Mouse (Mus musculus) stomach, postnatal 0 days (tissue): ENCODE measurements around the gene Gps2. TPM values are rescaled to one million over a fixed set of nuclear protein-coding genes. Genes with fewer than 3 reads are reported as not detected.

Source experiments
- ATAC-seq: fragments of 200-750 bp; cut with Nextera tagmentation; 2 replicates; pipeline ENCODE4 v1.8.0; 2017; ENCODE audit not compliant: low FRiP score, low TSS enrichment
- DNase-seq: peaks from one replicate; pipeline ENCODE4 v3.0.0-alpha.2; 2016; ENCODE audit warnings: low spot score
- H3K27ac ChIP-seq: fragments of 300-500 bp; sonication (generic); replicated peaks from 2 replicates; pipeline ENCODE4 v1.5.1; 2014; ENCODE audit warnings: mild to moderate bottlenecking, control low read depth
- H3K27me3 ChIP-seq: fragments of 300-500 bp; sonication (generic); 2 replicates; pipeline ENCODE4 v1.6.1; 2014; ENCODE audit warnings: low read length; ENCODE audit not compliant: control insufficient read depth, insufficient read depth
- H3K36me3 ChIP-seq: fragments of 300-500 bp; sonication (generic); 2 replicates; pipeline ENCODE4 v1.6.1; 2014; ENCODE audit warnings: low read length, mixed read lengths; ENCODE audit not compliant: control insufficient read depth, insufficient read depth
- H3K4me1 ChIP-seq: fragments of 300-500 bp; sonication (generic); replicated peaks from 2 replicates; pipeline ENCODE4 v1.6.1; 2014; ENCODE audit warnings: antibody characterized with exemption; ENCODE audit not compliant: control insufficient read depth, insufficient read depth
- H3K4me2 ChIP-seq: fragments of 300-500 bp; sonication (generic); replicated peaks from 2 replicates; pipeline ENCODE4 v1.6.1; 2014; ENCODE audit warnings: low read depth, mild to moderate bottlenecking, control low read depth, moderate library complexity
- H3K4me3 ChIP-seq: fragments of 300-500 bp; sonication (generic); 2 replicates; pipeline ENCODE4 v1.5.1; 2014; ENCODE audit warnings: low read depth, low read length, control low read depth
- H3K9ac ChIP-seq: fragments of 300-500 bp; sonication (generic); 2 replicates; pipeline ENCODE4 v1.6.1; 2014; ENCODE audit warnings: mild to moderate bottlenecking, low read length, control low read depth, mixed read lengths
- H3K9me3 ChIP-seq: fragments of 300-500 bp; sonication (generic); 2 replicates; pipeline ENCODE4 v1.6.1; 2016; ENCODE audit warnings: low read length; ENCODE audit not compliant: control insufficient read depth
- CTCF ChIP-seq: IDR thresholded peaks from 2 replicates; pipeline ENCODE4 v1.5.1; 2016; ENCODE audit warnings: antibody characterized with exemption, low read depth, mild to moderate bottlenecking, moderate library complexity
- EP300 ChIP-seq: optimal IDR thresholded peaks from 2 replicates; pipeline ENCODE3; 2016; ENCODE audit warnings: antibody characterized with exemption
- WGBS: fragments of 180-500 bp; shearing (Covaris S2); extraction: QIAGEN DNeasy Blood & Tissue Kit; methylation state at CpG from one replicate; pipeline ENCODE4 v1.1.7; 2014; 5-methylcytosine and 5-hydroxymethylcytosine counted together
- polyA plus RNA-seq: library from polyadenylated mRNA; unstranded; fragments of >200 nt; fragmentation: Nextera tagmentation; extraction: Ambion mirVana; gene quantifications from 2 replicates; pipeline ENCODE4 v1.2.1, GENCODE M21; 2015

The Gps2 gene
- polyA plus RNA-seq, 1 experiment from 2014 or later, result 40.6 TPM

DNA sequence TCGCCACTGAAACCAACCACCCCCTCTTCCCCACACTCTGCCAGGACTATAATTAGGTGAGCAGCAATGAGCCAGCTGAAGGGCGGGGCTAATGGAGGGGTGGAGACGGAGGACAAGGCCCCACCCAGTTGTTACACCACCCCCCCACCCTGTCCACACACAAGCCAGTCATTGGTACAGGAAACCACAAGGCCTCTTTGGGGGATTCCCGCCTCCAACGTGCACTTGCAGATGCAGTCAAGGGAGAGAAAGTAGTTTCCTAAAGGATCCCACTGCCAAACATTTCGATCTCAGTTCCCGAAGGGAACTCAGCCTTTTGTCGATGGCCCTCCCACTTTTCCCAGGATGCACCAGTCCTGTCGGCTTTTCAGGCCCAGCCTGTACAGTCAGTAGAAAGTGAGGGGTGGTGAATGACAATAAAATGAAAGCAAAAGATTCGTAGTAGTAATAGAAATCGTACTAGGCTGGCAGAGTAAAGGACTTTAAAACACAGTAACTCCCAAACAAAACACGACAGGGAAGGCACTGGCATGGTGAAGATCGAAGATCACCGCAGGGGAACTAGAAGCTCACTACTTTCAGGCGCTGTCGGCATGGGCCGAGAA is 6.1 kb downstream of the Gps2 start:
- ATAC-seq, result peak; percentile 52

DNA sequence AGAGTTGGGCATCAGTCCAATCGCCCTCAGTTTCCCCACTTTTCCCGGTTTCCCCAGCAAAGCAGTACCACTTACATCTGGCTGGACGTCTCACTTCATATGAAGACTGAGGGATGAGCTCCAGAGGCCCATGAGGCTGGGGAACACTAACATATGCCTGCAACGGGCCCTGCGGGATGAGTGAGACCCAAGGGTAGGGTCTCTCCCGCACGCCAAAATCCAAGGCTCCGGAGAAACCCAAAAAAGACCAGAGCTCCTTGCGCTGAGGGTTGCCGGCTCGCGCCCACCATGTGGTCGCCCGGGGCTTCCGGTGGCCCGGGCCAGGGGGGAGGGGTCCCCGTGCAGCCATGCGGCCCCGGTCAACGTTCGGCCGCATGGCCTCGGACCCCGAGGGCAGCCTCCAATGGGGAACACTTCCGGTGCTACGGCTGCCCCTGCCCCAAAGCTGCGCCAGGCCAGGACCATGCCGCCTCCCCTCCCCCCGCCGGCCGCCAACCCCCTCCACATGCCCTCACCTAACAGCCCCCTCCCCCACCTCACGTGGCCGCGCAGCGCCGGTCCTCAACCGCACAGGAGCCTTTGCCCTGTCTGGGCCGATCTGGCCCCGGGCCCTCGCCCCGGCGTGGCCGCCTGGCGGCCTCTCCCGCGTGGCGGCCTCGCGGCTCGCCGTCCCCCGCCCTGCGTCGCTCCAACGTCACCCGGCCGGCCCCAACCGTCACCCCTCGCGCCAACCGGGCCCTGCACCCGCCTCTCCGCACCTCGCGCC is 6.8 kb downstream of the Gps2 start:
- under 1% methylated on average over 57 of the region's 65 CpGs for WGBS

More for the DNA sequence above, 6.1 kb downstream of the Gps2 start:
- H3K27ac ChIP-seq, result peak overlapping the region; percentile 98
- no peak for TF ChIP-seq EP300
- no peak for TF ChIP-seq CTCF
- WGBS, result under 1% methylated on average over 17 of the region's 17 CpGs
- H3K4me3 ChIP-seq, result peak overlapping the region; percentile 94
- peak; percentile 94 for DNase-seq
- peak overlapping the region; percentile 96 for H3K4me2 ChIP-seq
- peak overlapping the region; percentile 94 for H3K9ac ChIP-seq
- H3K36me3 ChIP-seq, result peaks cover 21% of the 10 kb centered on the region
- H3K4me1 ChIP-seq, result 0 out of 2 replicates have a peak, but pooled peaks cover 2% of the 10 kb centered on the region
- no peaks in the 10 kb centered on the region for H3K27me3 ChIP-seq
- no peaks in the 10 kb centered on the region for H3K9me3 ChIP-seq

DNA sequence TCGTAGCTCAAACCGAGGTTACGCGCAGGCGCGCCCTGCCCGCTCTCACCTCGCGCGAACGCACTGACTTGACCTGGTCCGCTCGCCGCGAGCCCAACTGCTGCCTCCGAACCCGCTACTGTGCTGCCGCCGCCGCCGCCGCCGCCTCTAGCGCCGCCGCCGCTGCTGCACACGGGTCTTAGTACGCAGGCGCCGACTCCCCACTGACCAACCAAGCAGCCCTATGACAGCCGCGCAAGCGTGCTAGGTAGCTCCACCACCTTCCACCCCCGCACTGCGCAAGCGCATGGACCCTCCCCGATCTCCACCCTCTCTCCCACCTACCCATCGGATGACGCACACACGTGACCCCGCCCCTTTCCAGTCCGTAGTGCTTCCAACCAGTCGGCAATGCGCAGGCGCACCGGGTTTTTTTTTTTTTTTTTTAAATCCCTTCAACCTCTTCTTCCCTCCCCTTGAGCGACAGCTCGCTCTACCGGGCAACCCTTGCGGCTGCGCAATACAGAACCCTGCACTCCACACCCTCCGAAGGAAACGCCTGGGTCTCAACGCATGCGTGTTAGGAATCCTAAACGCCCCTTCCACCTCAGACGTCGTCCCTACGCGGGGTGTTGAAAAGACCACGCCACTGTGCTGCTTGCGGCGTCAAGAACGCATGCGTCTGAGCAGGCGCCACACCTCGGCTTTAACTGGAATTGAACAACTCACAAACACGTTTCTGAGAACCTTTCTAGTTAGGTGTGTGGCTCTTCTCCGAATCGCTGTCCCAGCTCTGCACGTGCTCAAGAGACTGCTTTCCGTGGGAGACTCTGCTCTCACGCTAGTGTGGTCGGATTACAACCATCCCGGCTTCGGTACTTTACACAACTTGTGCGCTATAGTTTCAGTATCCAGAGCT is 7.7 kb downstream of the Gps2 start, which contains the start of gene Eif5a:
TSS of gene Eif5a (minus strand) at position 845 of the 898 bp plus-strand sequence.
- ATAC-seq (peak; percentile 93), DNase-seq (peak; percentile 100)
- Histone ChIP-seq H3K4me2 (peak within 1 kb of the TSS; percentile 96), H3K9ac (peak within 1 kb of the TSS; percentile 94), H3K36me3 (peaks cover 12% of the 10 kb centered on the region), H3K27me3 (no peaks in the 10 kb centered on the region), H3K4me1 (0 out of 2 replicates have a peak, but pooled peaks cover 2% of the 10 kb centered on the region), H3K9me3 (no peaks in the 10 kb centered on the region), H3K27ac (peak within 1 kb of the TSS; percentile 98), H3K4me3 (peak within 1 kb of the TSS; percentile 94)
- TF ChIP-seq EP300 (no peak), CTCF (peak; percentile 79)
- under 1% methylated on average over 75 of the region's 78 CpGs for WGBS

More for the DNA sequence above, 6.8 kb downstream of the Gps2 start:
- TF ChIP-seq CTCF (no peak), EP300 (no peak)
- H3K9me3 ChIP-seq, result no peaks in the 10 kb centered on the region
- peak overlapping the region; percentile 94 for H3K4me3 ChIP-seq
- H3K27me3 ChIP-seq, result no peaks in the 10 kb centered on the region
- H3K9ac ChIP-seq, result peak overlapping the region; percentile 94
- H3K27ac ChIP-seq, result peak overlapping the region; percentile 98
- ATAC-seq (peak; percentile 41), DNase-seq (no peak)
- 0 out of 2 replicates have a peak, but pooled peaks cover 2% of the 10 kb centered on the region for H3K4me1 ChIP-seq
- H3K4me2 ChIP-seq, result peak overlapping the region; percentile 96
- peaks cover 21% of the 10 kb centered on the region for H3K36me3 ChIP-seq

DNA sequence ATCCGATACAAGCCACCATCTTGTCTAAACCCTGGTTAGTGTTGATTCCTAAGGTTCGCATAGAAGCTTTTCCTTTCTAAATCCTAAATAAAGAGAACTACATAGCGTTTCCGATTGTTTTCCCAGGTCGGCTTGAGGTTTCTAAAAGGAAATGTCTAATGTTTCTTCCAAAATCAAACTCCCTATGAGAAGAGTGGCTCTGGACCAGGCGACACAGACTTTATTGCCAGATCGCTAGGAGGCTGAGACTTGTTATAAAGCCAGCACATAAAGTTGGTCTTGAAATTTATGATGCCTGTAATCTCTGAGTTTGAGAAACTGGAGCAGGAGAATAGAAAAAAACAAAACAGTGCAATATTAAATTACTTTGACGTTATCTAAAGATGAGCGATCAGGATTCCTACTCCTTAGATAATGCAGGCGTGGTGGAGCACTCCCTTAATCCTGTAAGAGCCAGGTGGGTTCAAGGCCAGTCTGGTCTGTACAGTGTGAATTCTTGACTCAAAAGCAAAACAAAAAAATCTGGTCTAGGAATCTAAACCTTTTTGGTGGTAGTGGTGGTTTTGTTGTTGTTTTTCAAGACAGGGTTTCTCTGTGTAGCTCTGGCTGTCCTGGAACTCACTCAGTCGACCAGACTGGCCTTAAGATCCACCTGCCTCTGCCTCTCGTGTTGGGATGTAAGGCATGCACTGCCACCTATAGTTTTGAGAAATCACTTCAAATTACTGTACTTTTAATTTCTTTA is 8.5 kb downstream of the Gps2 start:
- Histone ChIP-seq H3K9ac (peak overlapping the region; percentile 66), H3K4me3 (peak overlapping the region; percentile 47), H3K4me1 (0 out of 2 replicates have a peak, but pooled peaks cover 2% of the 10 kb centered on the region), H3K36me3 (peaks cover 10% of the 10 kb centered on the region), H3K4me2 (peak overlapping the region; percentile 42), H3K9me3 (no peaks in the 10 kb centered on the region), H3K27ac (peak overlapping the region; percentile 98), H3K27me3 (no peaks in the 10 kb centered on the region)
- no peak for ATAC-seq
- TF ChIP-seq EP300, result no peak
- peak; percentile 43 for TF ChIP-seq CTCF
- 1% methylated on average over 12 of the region's 12 CpGs for WGBS
- no peak for DNase-seq

DNA sequence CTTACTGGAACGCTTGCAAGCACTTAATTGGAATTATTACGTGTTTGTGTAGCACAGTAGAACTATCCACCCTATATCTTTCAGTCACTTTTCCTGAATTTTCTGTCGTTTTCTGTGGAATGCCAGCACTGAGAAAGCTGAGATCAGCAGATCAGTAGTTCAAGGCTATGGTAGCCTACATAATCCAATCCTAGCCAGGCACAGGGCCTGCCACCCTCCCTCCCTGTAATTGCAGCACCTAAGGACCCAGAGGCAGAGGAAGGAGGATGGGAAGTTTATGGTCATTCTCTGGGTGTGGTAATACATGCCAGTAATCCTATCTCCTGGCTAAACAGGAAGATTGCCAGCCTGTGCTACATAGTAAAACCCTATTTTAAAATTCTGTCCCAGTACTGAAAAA is 9.1 kb downstream of the Gps2 start:
- peak; percentile 13 for DNase-seq
- H3K9ac ChIP-seq, result no peak overlapping the region
- H3K36me3 ChIP-seq, result peaks cover 5% of the 10 kb centered on the region
- no peak for ATAC-seq
- H3K27ac ChIP-seq, result no peak overlapping the region
- 0 out of 2 replicates have a peak, but pooled peaks cover 2% of the 10 kb centered on the region for H3K4me1 ChIP-seq
- 57% methylated on average over 3 of the region's 3 CpGs for WGBS
- H3K4me2 ChIP-seq, result peak overlapping the region; percentile 42; the same call in 1 of the 2 replicates
- no peak for TF ChIP-seq EP300
- TF ChIP-seq CTCF, result no peak
- no peaks in the 10 kb centered on the region for H3K27me3 ChIP-seq
- no peaks in the 10 kb centered on the region for H3K9me3 ChIP-seq
- H3K4me3 ChIP-seq, result no peak overlapping the region
